Mouse (Mus musculus): Measurements from ENCODE around the gene Mpped1.
A peak's percentile ranks its signal among the peaks of the same experiment; 100 is the strongest.

The Mpped1 gene

GRCm38 (mm10) chr15:83883821-83884220, 104.6 kb downstream of the Mpped1 start:
- no peak for DNase-seq (ENCODE audit: low read depth, low spot score)

GRCm38 (mm10) chr15:83884291-83884690, 105.0 kb downstream of the Mpped1 start:
- no peak for DNase-seq (ENCODE audit: low read depth, low spot score)

GRCm38 (mm10) chr15:83892871-83893270, 113.6 kb downstream of the Mpped1 start:
- DNase-seq (ENCODE audit: low read depth, low spot score) = no peak

GRCm38 (mm10) chr15:83894261-83894660, 115.0 kb downstream of the Mpped1 start:
- DNase-seq (ENCODE audit: low read depth, low spot score) = no peak

DNA sequence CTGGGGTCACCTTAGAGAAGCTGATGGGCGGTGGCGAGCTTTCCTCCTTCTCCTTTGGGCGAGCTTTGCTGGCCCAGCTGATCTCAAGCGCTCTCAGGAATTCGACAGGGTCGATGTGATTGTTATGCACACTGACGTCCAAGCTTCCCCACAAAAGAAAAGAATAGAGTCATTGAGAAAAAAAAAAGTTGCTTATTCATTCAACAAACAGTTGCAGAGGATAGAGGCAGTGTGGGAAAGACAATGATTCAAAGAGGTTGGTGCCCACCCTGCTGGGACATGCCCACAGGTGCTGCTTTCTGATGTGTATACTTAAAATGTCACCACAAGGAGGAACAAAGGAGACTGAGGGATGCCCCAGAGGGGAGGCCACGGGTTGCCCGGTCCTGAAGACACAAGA, 116.7 kb downstream of the Mpped1 start:
- DNase-seq (ENCODE audit: low read depth, low spot score) = peak; percentile 74

DNA sequence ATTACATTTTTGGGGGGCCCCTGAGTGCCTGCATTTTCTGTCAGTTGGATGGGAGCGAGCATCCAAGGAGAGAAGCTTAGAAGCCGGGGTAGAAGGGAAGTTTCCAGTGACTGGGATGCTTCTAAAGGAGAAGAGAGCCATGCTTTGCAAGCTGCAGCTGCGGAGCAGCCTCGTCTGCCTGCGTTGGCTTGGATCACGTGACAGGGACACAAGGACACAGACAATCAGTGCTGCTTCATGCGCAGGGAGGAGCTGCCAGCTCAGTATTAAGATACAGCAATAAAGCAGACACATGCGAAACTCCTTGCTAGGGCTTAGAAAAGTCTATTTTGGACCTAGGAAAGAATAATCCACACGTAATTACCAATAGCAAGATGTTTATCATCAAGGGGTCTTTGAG, 118.0 kb downstream of the Mpped1 start:
- no peak for DNase-seq (ENCODE audit: low read depth, low spot score)

DNA sequence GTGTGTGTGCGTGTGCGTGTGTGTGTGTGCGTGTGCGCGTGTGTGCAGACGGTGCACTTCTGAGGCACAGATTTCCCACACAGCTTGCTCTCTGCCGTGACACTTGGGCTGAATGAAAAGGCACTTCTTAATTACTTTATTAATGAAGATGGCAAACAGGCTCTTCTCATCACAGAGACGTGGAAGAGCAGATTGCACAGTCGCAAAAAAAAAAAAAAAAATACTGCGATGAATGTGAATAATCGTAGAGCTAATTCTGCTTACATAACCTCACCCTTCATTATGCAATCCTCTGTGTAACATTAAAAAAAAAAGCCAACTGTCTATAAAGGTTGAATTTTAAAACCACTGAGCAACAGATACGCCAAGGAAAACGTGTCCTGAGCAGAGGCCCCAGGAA, 127.2 kb downstream of the Mpped1 start:
- no peak for DNase-seq (ENCODE audit: low read depth, low spot score)

All from ZHBTc4 (cell line).